Mouse (Mus musculus): ENCODE results near the gene Arfgef3. TPM values are rescaled to one million over a fixed set of nuclear protein-coding genes. Genes with fewer than 3 reads are reported as not detected.

Gene Arfgef3
- polyA plus RNA-seq, 1 experiment from 2014 or later = 0.99 TPM

DNA sequence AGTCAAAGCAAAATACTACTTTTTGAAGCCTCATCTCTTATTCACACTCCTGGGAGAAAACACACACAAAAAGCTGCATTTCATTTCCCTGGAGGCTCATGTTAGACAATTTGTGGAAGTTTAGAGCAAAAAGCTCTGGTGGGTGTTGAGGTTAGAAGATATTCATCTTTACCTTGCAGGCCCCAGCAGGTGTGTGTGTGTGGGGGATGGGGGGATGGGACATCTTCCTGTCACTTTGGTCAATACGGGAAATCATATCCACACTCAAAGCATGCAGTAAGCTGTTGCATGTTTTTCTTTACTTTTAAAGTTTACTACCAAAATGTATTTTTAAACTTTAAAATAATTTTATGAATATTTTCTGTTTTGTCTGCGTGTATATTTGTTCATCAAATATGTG lies 79.7 kb downstream of the Arfgef3 start:
- H3K4me3 ChIP-seq = no peak overlapping the region
- 83% methylated on average over 2 of the region's 2 CpGs for WGBS
- no peaks in the 10 kb centered on the region for H3K4me1 ChIP-seq (replicated peaks)
- no peak overlapping the region for H3K27ac ChIP-seq
- H3K36me3 ChIP-seq = no peaks in the 10 kb centered on the region
- no peak for DNase-seq (ENCODE audit: low spot score)
- peaks cover 9% of the 10 kb centered on the region; the same call in 1 of the 2 replicates for H3K9me3 ChIP-seq
- no peaks in the 10 kb centered on the region for H3K27me3 ChIP-seq (ENCODE audit: insufficient read depth, poor library complexity, severe bottlenecking)

DNA sequence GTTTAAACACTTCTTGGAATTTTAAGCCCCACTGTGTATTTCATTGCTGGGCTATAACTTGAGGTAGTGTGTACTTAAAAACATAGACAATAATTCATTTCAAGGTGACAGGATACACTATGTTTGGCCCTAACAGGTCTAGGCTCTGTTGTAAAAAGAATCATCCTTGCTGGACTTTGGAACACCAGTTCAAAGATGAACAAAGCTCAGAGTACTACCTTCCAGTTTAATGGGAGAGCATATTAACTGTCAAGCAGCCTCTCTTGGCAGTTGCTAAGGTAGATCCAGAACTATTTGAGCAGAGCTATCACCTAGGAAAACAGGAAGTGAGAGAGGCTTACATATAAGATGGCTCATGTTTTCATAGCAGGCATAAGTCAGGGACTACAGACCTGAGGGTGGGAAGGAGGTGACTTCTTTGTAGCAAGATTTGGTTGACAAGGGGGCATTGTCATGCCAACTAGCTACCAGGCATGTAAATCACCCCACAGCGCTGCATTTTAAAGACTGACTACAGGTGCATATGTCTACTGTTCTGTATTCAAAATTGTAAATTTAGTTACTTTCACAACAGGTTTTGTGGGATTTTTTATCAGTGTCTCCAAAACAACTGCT lies 82.0 kb downstream of the Arfgef3 start:
- WGBS = 80% methylated on average over 1 of the region's 1 CpGs
- Histone ChIP-seq H3K36me3 (no peaks in the 10 kb centered on the region), H3K9me3 (peaks cover 9% of the 10 kb centered on the region; the same call in 1 of the 2 replicates), H3K27me3 (ENCODE audit: insufficient read depth, poor library complexity, severe bottlenecking) (no peaks in the 10 kb centered on the region), H3K27ac (no peak overlapping the region), H3K4me3 (no peak overlapping the region), H3K4me1 (replicated peaks) (no peaks in the 10 kb centered on the region)
- DNase-seq (ENCODE audit: low spot score) = no peak

DNA sequence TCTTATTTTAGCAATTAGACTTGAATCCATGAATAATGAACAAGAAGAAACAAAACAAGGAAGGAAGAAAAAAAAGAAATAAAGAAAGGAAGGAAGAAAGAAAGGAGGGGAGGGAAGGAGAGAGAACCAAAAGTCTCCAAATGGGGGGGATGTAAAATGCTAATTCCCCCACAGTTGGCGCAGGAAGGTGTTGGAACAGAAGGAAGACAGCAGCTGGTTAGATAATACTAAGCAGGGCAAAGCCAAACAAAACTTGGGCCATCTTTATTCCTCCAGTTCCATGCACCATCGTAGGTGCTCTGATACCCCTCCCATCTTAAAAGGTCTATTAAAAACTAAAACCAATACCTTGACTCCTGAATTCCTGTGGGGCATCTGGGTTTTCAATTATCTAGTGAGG lies 82.8 kb downstream of the Arfgef3 start:
- DNase-seq (ENCODE audit: low spot score) = no peak
- Histone ChIP-seq H3K4me1 (replicated peaks) (no peaks in the 10 kb centered on the region), H3K27ac (no peak overlapping the region), H3K9me3 (peaks cover 9% of the 10 kb centered on the region; the same call in 1 of the 2 replicates), H3K36me3 (no peaks in the 10 kb centered on the region), H3K4me3 (no peak overlapping the region), H3K27me3 (ENCODE audit: insufficient read depth, poor library complexity, severe bottlenecking) (no peaks in the 10 kb centered on the region)
- WGBS = 90% methylated on average over 2 of the region's 2 CpGs

DNA sequence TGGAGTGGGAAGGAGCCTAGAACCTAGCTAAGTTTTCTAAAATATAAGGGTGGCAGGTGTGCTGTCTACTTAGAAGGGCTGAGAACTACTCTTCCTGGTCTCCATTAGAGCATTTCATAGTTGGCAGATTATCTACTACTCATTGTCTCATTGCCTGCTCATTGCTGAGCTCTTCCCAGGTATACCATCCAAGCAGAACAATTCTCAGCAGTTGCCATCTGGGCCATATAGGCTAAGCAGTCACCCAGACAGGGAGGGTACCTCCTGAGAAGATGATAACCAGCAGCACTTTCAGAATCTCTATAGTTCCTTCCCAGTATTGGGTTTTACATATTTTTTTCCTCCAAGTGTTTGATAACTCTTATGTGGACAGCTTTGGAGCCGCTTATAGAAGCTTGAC lies 86.2 kb downstream of the Arfgef3 start:
- no peaks in the 10 kb centered on the region for H3K4me1 ChIP-seq (replicated peaks)
- no peak overlapping the region for H3K27ac ChIP-seq
- H3K4me3 ChIP-seq = no peak overlapping the region
- WGBS = 94% methylated on average over 1 of the region's 1 CpGs
- no peaks in the 10 kb centered on the region for H3K36me3 ChIP-seq
- no peak for DNase-seq (ENCODE audit: low spot score)
- H3K9me3 ChIP-seq = peaks cover 9% of the 10 kb centered on the region; the same call in 1 of the 2 replicates
- H3K27me3 ChIP-seq (ENCODE audit: insufficient read depth, poor library complexity, severe bottlenecking) = no peaks in the 10 kb centered on the region

DNA sequence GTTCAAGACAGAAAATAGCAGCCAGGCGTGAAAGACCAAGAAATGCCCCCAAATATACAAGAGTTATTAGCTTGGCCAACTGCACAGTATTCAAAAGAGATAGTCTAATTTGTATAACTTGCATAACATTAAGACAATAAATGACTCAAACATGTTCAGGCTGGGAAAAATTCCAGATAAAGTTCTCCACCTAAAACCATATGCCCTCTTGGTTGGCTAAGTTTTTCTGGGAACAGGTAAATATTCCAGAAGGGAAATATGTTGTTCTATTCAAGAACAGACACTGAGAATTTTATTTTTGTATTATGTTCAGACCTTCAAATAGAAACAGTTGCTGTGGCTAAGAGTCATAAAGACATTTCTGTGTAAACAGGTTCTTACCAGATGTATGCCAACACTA lies 96.7 kb downstream of the Arfgef3 start:
- peaks cover 11% of the 10 kb centered on the region for H3K4me1 ChIP-seq (replicated peaks)
- WGBS = 86% methylated on average over 1 of the region's 1 CpGs
- no peak overlapping the region for H3K4me3 ChIP-seq
- no peaks in the 10 kb centered on the region for H3K36me3 ChIP-seq
- H3K9me3 ChIP-seq = no peaks in the 10 kb centered on the region
- no peaks in the 10 kb centered on the region for H3K27me3 ChIP-seq (ENCODE audit: insufficient read depth, poor library complexity, severe bottlenecking)
- no peak overlapping the region for H3K27ac ChIP-seq
- DNase-seq (ENCODE audit: low spot score) = no peak

DNA sequence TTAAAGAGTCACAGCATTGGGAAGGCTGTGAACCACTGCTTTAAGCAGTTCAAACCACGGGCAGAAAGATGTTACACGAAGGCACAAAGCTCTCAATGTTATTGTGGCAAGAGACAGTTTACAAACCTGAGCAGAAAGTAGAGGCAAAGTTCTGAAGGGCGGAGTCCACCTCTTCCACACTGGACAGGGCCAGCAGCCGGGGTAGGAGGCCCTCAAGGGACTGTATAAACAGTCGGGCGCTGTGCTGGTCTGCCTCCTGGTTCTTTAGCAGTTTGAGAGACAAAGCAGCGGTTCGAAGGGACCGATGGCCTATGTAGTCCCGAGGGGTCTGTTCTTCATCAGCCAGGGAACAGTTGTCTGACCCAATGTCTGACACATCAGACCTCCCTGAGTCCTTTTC lies 97.7 kb downstream of the Arfgef3 start:
- H3K36me3 ChIP-seq = no peaks in the 10 kb centered on the region
- H3K4me3 ChIP-seq = no peak overlapping the region
- H3K27me3 ChIP-seq (ENCODE audit: insufficient read depth, poor library complexity, severe bottlenecking) = no peaks in the 10 kb centered on the region
- no peaks in the 10 kb centered on the region for H3K9me3 ChIP-seq
- H3K27ac ChIP-seq = no peak overlapping the region
- WGBS = 88% methylated on average over 10 of the region's 10 CpGs
- no peak for DNase-seq (ENCODE audit: low spot score)
- peaks cover 11% of the 10 kb centered on the region for H3K4me1 ChIP-seq (replicated peaks)

DNA sequence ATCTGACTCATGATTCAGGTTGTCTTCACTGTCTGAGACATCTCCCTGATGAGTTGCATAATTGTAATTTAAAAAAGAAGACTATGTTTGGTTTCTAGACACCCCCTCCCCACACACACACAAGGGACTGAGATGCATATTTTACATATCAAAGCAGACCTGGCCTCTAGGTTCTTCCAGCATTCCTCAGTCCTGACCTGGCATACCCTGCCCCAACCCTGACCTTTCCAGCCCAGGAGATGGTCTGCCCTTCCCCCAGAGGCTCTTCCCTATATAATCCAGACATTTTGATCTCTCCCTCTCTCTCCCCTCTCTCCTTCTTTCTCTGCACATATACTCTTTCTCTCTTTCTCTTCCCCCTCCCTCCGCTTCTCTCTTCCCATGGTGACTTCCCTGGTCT lies 99.4 kb downstream of the Arfgef3 start:
- Histone ChIP-seq H3K9me3 (no peaks in the 10 kb centered on the region), H3K27me3 (ENCODE audit: insufficient read depth, poor library complexity, severe bottlenecking) (no peaks in the 10 kb centered on the region), H3K27ac (no peak overlapping the region), H3K4me1 (replicated peaks) (peaks cover 11% of the 10 kb centered on the region), H3K36me3 (no peaks in the 10 kb centered on the region), H3K4me3 (no peak overlapping the region)
- WGBS = 96% methylated on average over 1 of the region's 1 CpGs
- no peak for DNase-seq (ENCODE audit: low spot score)

DNA sequence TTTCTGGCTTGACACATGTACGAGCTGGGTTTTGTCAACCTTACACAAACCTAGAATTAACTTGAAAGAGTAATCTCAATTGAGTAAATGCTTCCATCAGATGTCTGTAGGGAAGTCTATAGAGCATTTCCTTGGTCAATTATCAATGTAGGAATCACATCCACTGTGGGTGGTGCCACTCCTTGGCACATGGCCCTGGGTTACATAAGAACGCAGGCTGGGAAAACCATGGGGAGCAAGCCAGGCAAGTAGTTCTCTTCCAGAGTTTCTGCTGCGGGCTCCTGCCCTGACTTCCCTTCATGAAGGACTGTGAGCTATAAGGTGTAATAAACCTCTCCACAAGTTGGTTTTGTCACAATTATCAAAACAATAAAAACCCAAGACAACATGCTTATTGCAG lies 100.2 kb downstream of the Arfgef3 start:
- no peaks in the 10 kb centered on the region for H3K36me3 ChIP-seq
- DNase-seq (ENCODE audit: low spot score) = no peak
- no peaks in the 10 kb centered on the region for H3K9me3 ChIP-seq
- no peaks in the 10 kb centered on the region for H3K27me3 ChIP-seq (ENCODE audit: insufficient read depth, poor library complexity, severe bottlenecking)
- no peak overlapping the region for H3K4me3 ChIP-seq
- H3K27ac ChIP-seq = no peak overlapping the region
- 80% methylated on average over 3 of the region's 3 CpGs for WGBS
- H3K4me1 ChIP-seq (replicated peaks) = peaks cover 11% of the 10 kb centered on the region

DNA sequence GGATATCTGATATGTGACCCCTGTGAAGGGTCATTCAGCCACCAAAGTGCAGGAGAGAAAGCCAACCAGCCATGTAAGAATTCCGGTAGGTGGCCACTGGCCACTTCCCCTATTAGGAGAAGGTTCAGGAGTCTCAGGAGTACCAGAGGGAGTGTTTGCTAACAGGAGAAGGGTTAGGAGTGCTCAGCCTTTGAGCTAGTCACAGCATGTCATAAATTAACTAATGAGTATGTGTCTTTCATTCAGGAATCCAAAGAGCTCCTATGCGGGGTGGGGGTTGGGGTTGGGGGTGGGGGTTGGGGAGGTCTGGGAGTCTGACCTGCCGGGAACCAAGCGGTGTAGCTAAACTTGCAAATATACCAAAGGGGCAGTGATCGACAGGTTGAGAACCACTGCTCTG lies 100.9 kb downstream of the Arfgef3 start:
- 64% methylated on average over 5 of the region's 5 CpGs for WGBS

DNA sequence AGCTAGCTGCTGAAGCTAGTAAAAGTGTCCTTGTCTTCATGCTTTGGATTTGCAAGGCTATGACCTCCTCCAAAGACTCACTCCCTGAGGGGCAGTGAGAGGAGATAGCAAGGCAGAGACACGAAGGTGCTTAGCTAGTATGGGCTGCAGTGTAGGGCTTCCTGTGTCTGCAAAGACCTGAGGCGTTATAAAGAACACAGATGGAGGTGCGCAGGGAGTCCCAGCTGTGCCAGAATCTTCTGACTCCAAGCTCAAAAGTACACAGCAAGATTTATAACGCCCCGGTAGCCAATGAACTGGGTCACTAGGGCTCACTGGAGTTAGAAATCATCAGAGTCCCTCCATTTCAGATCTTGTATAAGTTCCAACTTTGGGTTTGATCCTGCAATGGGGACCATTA lies 103.2 kb downstream of the Arfgef3 start:
- H3K9me3 ChIP-seq = no peaks in the 10 kb centered on the region
- no peaks in the 10 kb centered on the region for H3K36me3 ChIP-seq
- no peak overlapping the region for H3K4me3 ChIP-seq
- no peak for DNase-seq (ENCODE audit: low spot score)
- peaks cover 11% of the 10 kb centered on the region for H3K4me1 ChIP-seq (replicated peaks)
- WGBS = 90% methylated on average over 5 of the region's 5 CpGs
- H3K27ac ChIP-seq = no peak overlapping the region
- H3K27me3 ChIP-seq (ENCODE audit: insufficient read depth, poor library complexity, severe bottlenecking) = no peaks in the 10 kb centered on the region

More for the DNA sequence above, 100.9 kb downstream of the Arfgef3 start:
- Histone ChIP-seq H3K4me1 (replicated peaks) (peaks cover 11% of the 10 kb centered on the region), H3K27me3 (ENCODE audit: insufficient read depth, poor library complexity, severe bottlenecking) (no peaks in the 10 kb centered on the region), H3K4me3 (no peak overlapping the region), H3K9me3 (no peaks in the 10 kb centered on the region), H3K27ac (no peak overlapping the region), H3K36me3 (no peaks in the 10 kb centered on the region)
- no peak for DNase-seq (ENCODE audit: low spot score)

DNA sequence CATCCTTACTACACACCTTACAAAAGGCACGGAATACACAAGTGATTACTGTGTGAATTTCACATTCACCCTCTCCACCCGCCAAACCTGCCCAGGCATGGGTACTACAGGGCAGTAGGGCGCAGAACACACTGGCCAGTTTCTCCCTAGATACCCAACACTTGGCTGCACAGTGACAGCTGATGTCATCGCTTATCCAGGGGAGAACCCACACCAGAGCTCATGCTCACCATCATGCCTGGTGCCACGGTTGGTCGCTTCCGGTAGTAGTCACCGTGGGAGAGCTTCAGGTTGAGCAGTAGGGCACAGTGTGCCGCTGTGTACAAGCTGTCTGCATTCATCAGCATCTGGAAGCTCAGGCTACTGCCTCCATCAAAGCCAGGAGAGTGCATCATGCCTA lies 108.3 kb downstream of the Arfgef3 start:
- WGBS = 90% methylated on average over 9 of the region's 9 CpGs

DNA sequence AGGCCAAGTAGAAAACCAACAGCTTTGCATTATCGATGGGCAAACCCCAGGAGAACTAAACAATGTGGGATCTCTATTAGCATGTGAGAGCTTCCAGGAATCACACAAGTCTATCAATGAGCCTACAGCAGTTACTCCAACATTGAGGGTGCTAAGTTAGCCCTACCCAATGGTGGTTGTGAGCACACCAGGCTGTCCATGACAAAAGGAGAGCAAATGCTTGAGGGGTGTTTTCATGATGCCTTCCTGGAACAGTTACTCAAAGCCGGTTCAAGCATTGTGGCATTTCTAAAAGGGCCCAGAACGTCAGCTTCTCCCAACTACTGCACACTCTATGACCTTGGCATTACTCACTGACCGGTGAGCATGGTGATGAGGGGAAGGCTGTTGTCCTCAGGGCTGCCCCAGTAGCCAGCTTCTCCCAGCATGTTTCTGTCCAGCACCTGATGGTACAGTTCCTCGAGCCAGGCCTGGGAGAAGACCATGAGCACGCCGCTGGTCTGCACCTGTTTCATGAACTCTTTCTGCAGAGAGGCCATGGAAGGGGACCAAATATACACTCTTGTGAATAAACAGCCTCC lies 109.3 kb downstream of the Arfgef3 start:
- no peak overlapping the region for H3K27ac ChIP-seq
- H3K9me3 ChIP-seq = no peaks in the 10 kb centered on the region
- H3K36me3 ChIP-seq = no peaks in the 10 kb centered on the region
- no peak overlapping the region for H3K4me3 ChIP-seq
- H3K4me1 ChIP-seq (replicated peaks) = no peaks in the 10 kb centered on the region
- no peaks in the 10 kb centered on the region for H3K27me3 ChIP-seq (ENCODE audit: insufficient read depth, poor library complexity, severe bottlenecking)
- 89% methylated on average over 7 of the region's 7 CpGs for WGBS
- DNase-seq (ENCODE audit: low spot score) = no peak

More for the DNA sequence above, 108.3 kb downstream of the Arfgef3 start:
- Histone ChIP-seq H3K4me3 (no peak overlapping the region), H3K4me1 (replicated peaks) (no peaks in the 10 kb centered on the region), H3K36me3 (no peaks in the 10 kb centered on the region), H3K27ac (no peak overlapping the region), H3K9me3 (no peaks in the 10 kb centered on the region), H3K27me3 (ENCODE audit: insufficient read depth, poor library complexity, severe bottlenecking) (no peaks in the 10 kb centered on the region)
- DNase-seq (ENCODE audit: low spot score) = no peak

DNA sequence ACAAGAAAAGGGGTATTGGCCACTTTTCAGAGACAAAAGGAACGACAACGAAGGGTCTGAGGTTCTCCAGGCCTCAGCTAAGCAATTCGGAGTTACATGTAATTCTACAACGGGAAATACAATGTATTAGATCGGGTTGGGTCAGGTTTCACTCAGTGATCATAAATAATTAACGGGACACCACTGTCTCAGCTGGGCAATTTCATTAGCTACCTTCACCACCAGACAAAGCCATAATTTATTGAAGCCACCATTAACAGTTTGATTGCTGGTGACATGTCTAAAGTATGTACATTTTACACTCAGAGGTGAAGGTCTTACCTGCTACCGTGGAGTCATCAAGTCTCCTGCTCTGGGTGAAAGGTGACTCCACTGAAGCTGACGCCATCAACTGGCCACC lies 113.3 kb downstream of the Arfgef3 start:
- WGBS = 91% methylated on average over 8 of the region's 8 CpGs
- DNase-seq (ENCODE audit: low spot score) = no peak
- H3K27me3 ChIP-seq (ENCODE audit: insufficient read depth, poor library complexity, severe bottlenecking) = no peaks in the 10 kb centered on the region
- H3K27ac ChIP-seq = no peak overlapping the region
- H3K9me3 ChIP-seq = no peaks in the 10 kb centered on the region
- H3K4me1 ChIP-seq (replicated peaks) = no peaks in the 10 kb centered on the region
- H3K4me3 ChIP-seq = no peak overlapping the region
- no peaks in the 10 kb centered on the region for H3K36me3 ChIP-seq

DNA sequence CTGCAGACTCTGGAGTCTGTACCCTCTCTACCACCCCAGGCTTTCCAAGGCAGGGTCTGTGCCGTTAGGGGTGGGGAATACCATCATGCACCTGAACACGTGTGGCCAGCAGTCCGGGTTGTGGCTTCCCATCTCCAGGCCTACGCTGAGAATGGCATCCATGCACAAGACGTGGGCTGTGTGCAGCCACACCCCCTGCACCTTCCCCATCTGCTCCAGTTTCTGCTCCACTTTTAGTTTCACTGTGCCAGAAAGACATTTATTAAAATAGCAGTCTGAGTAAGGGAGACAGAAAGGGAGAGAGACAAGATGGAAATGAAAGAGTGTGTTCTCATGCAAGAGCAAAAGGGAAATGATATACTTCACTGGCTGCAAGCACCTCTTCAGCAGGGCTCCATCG lies 116.2 kb downstream of the Arfgef3 start:
- no peaks in the 10 kb centered on the region for H3K36me3 ChIP-seq
- no peak overlapping the region for H3K27ac ChIP-seq
- H3K27me3 ChIP-seq (ENCODE audit: insufficient read depth, poor library complexity, severe bottlenecking) = no peaks in the 10 kb centered on the region
- H3K4me3 ChIP-seq = no peak overlapping the region
- 92% methylated on average over 6 of the region's 6 CpGs for WGBS
- H3K4me1 ChIP-seq (replicated peaks) = no peaks in the 10 kb centered on the region
- H3K9me3 ChIP-seq = no peaks in the 10 kb centered on the region
- DNase-seq (ENCODE audit: low spot score) = no peak
